Mouse (Mus musculus): ENCODE results near the gene Sox6.

DNA sequence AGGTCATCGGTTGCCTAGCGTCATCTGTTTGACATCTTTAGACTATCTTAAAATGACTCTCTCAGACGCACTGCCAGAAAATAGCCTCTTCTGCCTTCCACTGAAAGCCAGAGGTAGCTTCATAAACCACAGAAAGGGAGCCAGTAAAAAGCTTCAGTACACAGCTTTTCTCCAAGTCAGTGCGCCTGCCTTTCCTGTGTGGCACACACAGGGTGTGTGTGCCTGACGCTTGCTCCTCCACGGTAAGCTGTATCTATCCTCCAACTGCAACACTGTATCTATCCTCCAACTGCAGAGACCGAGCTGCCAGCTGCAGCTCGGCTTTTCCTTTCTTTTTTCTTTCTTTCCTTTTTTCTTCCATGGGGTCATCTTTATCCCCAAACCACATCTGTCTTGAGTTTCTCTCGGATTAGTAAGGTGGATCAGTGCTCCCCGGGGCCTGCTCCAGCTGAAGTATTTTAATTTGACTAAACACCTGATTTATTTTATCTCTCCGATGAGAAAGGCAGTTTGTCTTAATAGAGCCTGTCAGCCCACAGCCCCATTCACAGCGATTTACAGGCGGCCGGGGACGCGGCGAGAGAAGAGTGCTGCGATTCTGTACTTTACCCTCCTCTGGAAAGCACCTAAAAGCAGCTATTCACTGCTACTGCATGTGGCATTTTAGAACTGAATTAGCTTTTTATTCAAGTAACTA, 371.8 kb downstream of the Sox6 start:
- TF ChIP-seq POLR2A (IDR thresholded peaks at IDR 0.05; ENCODE audit: borderline replicate concordance, insufficient read depth, low read length) = no peak
- TF ChIP-seq CTCF (IDR thresholded peaks at IDR 0.05; ENCODE audit: borderline replicate concordance, insufficient read depth, low read depth, low read length) = no peak

All from cerebellum, adult 2 months (tissue).